Mouse (Mus musculus): ENCODE results near the gene Itgb8.

The Itgb8 gene

DNA sequence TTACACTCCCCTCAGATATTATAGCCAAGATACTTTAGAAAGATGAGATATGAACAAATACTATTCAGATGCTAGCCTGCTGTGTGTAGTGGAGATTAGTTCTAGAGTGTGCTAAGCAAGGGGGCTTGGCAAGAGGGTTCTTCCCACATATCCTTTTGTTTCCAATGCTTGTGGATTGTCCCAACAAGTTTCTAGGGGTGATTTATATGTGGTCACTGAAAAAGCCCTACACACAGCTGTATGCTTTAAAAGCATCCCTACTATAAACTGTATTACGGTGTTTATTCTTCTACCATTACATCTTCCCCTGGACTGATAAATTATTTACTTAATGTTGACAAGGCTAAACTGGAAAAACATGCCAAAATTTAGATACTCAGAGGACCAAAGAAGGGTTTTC is 92.6 kb downstream of the Itgb8 start:
- DNase-seq (ENCODE audit: low spot score): no peak

DNA sequence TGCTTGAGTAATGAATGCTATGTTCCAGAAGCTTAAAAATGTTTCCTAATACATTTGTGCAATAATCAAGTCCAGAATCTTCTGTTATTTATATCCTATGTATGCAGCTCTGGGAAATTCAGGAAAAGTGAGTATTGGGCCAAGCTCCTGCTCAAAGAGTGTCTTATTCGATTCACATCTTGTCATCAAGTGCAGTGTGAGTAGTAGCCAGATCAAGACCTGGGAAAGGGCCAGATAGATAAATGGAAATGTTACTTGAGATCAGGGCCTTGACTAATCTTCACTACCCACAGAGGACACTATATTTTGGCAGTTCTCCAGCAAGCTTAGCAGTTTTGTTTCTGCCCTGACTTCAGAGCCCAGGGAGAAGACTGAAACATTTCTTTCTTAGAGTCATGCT is 100.7 kb downstream of the Itgb8 start:
- no peak for DNase-seq (ENCODE audit: low spot score)

DNA sequence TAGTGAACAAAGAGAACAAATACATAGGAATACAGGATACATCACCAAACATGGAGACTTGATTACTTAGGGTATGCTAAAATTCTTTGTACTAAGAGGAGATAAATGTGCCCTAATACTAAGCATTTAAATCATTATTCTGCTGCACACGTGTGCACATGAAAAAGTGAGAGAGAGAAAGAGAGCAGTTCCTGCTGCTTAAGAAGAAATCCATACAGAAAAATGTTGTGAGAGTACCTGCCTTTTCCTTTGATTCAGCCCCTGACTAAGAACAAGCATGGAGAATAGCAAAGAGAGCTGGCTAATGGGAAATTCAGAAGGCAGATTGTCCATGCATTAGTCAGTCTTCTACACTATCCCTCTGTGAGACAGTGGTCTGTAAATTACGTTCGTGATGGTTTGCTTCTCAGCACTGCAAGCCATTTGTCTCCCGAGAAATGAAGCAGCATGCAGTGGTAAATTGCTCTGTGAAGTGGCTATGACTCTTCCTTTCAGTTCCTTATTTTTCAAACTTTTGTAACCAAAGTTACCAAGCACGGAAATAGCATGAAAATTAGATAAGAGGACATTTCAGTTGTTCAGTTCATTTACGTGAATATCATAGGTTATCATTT is 125.0 kb downstream of the Itgb8 start:
- DNase-seq (ENCODE audit: low spot score): no peak

DNA sequence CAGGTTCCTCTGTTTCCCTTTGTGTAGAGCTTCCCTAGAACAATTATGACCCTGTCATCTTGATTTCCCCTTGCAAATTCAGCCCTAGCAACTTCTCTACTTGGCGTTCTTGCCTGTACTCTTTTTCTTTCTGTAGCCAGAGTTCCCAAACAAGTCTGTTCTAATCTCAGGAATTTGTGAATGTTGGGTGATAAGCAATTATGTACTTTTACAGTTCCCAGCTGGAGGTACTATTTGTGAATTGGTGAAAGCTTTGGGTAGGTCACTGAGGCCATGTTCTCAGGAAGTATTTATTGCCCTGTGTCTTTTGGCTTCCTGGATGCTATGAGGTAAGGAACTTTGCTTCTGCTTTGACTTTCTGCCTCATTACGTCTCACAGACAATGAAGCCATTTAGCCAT is 128.5 kb downstream of the Itgb8 start:
- no peak for DNase-seq (ENCODE audit: low spot score)
